Mouse (Mus musculus): Measurements from ENCODE around the gene Epas1.
A peak's percentile ranks its signal among the peaks of the same experiment; 100 is the strongest.

The Epas1 gene

GRCm38 (mm10) chr17:86753130-86753821 is at the start of gene Epas1:
Gene Epas1, plus strand, starts transcription at chr17:86753700.
- DNase-seq = peak; percentile 64 to 67

GRCm38 (mm10) chr17:86705236-86705635 is 48.3 kb upstream of the Epas1 start:
- no peak for DNase-seq

DNA sequence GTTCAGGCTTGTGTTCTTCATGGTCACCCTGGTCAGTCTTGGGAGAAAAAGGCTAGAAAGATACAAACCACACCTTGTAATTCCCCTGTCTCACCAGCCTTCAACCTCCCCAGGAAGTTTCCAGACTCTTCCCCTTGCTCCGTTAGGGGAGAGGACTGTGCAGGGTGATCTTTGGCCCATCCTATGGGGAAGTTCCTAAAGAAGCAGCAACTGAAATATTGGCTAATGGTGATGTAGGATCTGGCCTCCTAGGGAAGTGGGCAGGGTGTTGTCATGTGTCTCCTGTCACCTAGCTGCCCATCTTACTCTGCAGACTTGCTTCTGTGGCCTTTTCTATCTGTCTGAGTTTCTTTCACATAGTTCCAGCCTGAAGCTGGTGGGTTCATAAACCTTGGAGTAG is 47.0 kb upstream of the Epas1 start:
- DNase-seq = no peak

DNA sequence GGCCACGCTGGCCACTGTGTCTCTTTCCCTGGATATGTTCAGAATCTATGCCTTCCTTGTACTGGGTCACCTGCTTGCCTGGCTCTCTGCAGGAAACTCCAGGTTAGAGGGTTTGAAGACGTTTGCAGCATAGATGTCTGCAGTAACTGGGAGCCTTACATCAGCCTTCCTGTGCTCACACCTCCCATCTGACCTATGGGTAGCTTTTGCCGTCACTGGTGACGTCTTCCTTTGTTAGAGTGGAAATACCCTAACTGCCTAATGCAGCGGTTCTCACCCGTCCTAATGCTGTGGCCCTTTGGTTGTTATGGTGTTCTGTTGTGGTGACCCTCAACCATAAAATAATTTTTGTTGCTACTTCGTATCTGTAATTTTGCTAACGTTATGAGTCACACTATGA is 43.7 kb upstream of the Epas1 start:
- no peak for DNase-seq

DNA sequence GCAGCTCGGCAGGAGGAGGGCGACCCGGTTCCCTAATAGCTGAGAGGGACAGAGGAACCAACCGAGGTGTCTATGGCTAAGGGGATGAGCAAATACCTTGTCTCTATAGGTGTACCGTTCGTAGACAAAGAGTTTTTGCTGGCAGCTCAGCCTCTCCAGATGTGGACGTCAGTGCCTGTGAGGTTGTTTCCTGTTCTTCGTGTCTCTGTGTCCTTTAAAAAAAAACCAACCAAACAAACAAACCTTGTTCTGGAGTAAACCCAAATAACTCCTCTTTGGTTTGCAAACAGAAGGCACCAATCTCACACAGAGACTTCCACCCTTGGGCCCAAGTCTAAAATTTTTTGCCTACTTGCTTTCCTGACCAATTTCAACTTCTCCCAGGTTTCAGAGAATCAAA is 43.1 kb upstream of the Epas1 start:
- no peak for DNase-seq

DNA sequence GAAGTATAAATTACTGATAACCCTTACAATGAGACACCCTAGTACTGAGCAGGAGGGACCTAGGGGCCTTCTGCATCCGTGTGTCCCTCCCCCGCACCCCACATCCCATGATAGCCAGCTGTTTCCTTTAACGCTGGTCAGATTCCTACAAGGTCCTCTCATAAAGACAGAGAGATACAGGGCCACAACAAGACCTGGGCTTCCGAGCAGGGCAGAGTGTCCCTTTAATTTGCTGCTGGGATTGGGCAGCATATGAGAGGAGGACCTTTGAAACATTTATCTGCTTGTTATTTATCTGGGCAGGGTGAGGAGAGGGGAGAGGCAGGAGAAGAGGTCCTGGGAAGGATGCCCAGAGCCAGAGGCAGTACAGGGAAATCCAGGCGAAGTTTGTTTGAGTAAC is 41.6 kb upstream of the Epas1 start:
- no peak for DNase-seq

- DNase-seq = no peak
Measured at GRCm38 (mm10) chr17:86712601-86713000, 40.9 kb upstream of the Epas1 start.

DNA sequence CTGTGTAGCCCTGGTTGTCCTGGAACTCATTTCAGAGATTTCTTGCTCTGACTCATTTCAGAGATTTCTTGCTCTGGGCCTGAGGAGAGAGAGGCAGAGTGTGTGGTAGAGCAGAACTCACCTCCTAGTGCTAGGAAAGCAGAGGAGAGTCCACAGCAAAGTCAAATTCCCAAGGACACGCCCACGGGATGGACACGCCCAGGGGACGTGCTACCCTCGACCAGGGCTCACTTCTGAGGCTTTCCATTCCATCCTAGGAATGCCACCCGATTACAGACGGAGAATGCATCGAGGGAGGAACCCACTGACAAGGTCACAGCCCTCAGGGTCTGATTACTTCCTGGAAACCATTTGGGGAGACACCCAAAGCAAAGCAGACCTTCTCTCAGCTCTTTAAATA is 39.9 kb upstream of the Epas1 start:
- DNase-seq = no peak

DNA sequence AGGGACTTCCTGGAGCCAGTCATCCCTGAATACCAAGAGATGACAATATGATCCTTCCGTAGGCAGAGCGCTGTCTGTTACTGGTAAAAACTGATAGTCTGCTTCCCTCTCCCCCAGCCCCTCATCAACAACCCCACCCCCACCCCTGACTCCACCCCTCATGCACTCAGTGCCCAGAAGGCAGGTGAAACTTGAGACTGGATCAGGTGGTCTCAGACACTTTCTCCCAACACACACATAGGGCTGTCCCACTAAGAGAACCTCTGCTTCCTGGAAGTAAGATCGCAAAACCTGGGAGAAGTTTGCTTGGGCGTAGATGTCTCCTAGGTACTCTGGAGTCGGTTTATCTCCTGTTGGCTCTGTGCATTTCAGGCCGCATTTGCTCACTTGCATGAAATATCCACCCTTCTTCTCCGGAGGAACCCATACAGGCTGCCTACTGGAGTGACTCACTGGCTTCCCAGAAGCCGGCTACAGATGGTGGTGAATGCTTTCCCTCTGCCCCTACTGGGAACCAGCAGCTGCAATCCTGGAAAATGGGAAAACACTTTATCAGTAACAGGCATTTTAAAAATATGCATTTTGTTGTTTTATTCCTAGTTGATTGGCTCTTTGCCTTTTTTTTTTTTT is 28.6 kb upstream of the Epas1 start:
- DNase-seq = no peak

GRCm38 (mm10) chr17:86726480-86726879 is 27.0 kb upstream of the Epas1 start:
- no peak for DNase-seq

GRCm38 (mm10) chr17:86727031-86727430 is 26.5 kb upstream of the Epas1 start:
- DNase-seq = no peak

DNA sequence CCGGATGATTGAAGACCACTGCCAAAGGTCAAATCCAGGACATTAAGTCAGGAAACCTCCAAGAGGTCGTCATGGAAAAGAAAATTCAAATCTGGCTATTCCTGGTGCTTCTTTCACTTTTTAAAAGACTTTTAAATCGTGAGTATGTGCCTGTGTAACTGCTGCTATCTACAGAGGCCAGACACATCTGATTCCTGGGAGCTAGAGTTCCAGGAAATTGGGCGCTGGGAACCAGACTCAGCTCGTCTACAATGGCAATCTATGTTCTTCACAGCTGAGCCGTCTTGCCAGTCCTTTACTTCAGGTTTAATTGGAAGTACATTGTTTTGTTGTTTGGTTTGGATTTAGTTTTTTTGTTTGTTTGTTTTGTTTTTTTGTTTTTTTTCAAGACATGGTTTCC is 22.2 kb upstream of the Epas1 start:
- DNase-seq = no peak

- DNase-seq = peak; percentile 74
Measured at GRCm38 (mm10) chr17:86732024-86732423, 21.5 kb upstream of the Epas1 start.

GRCm38 (mm10) chr17:86732522-86732921 is 21.0 kb upstream of the Epas1 start:
- DNase-seq = no peak

DNA sequence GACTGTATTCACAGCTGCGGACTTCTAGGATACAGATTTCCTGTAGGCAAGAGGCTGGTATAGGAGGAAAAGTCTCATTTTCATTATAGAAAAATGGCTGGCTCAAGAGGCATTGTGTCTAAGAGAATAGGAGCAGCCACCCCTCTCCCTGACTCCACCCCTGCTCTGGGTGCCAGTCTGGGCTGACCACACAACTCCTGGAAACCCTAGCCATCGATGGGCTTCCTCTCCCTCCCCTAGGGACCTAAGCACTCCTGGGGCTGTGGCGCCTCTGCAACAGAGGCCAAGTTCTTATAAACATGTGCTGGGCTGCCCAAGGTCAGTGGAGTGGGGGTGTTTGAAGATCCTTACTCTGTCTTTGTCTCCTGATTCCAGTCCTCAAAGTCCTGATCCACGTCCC is 19.9 kb upstream of the Epas1 start:
- no peak for DNase-seq

DNA sequence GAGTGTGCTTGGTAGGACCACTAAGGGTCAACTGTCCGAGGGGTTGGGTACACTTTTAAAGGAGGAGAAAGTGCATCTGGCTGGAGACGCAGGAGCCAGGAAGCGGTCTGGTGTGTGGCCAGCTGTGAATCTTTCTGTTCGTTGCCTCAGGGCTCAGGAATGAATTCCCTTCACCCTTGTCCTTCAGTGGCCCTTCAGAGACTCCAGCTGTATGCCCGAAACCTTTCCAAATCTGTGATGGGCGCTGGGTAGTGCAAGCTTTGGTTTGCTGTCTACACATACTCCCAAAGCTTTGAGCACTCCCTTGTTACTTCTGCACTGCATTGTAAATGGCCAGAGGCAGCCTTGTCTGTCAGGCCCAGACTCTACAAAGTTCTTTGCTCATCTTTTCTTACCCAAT is 15.0 kb upstream of the Epas1 start:
- DNase-seq = no peak

DNA sequence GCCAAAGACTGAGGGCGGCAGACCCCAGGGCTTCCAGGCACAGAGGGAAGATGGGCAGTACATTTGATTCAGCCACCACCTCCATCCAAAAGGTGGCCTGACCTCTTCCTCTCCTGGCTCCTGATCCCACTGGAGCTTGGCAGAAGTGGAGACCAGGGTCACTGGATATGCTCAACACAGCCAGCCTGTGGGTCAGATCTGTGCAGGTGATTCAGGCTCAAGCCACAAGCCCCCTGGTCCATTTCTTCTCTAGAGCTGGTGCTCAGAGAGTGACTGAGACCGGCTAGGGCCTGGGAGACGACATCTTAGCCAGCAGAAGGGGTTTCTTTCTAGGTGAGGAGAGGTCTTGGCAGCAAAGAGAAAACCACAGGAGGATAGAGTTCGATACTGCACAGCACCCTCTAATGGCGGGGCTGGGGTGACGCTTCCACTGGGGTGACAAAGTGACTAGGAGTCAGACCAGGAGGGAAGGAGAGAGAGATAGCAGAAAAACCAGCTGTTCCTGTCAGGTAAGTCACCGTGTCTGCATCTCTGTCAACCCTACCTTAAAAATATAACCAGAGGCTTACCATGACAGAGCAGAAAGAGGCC is 10.1 kb upstream of the Epas1 start:
- no peak for DNase-seq

DNA sequence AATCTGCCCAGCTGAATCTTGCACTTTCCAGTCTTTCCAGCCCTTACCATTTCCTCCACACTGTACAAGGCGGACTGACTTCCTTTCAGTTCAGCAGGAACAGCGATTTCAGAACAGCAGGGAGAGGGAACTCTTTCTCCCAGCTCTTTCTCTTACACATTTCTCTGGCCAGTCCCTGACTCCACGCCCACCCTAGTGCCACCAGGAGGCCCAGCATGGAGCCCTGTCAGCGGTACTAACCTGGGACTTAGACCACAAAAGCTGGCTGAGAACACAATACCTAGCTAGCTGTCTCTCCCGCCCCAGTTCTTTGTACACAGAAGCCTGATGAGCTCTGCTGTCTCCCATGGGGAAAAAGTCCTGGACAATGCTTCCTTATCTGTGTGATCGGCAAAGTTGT is 8.6 kb upstream of the Epas1 start:
- no peak for DNase-seq

GRCm38 (mm10) chr17:86751373-86751871 is 2.1 kb upstream of the Epas1 start:
- DNase-seq = no peak

- peak; percentile 38 to 59 for DNase-seq
Measured at GRCm38 (mm10) chr17:86753931-86754805, 668 bp downstream of the Epas1 start.

DNA sequence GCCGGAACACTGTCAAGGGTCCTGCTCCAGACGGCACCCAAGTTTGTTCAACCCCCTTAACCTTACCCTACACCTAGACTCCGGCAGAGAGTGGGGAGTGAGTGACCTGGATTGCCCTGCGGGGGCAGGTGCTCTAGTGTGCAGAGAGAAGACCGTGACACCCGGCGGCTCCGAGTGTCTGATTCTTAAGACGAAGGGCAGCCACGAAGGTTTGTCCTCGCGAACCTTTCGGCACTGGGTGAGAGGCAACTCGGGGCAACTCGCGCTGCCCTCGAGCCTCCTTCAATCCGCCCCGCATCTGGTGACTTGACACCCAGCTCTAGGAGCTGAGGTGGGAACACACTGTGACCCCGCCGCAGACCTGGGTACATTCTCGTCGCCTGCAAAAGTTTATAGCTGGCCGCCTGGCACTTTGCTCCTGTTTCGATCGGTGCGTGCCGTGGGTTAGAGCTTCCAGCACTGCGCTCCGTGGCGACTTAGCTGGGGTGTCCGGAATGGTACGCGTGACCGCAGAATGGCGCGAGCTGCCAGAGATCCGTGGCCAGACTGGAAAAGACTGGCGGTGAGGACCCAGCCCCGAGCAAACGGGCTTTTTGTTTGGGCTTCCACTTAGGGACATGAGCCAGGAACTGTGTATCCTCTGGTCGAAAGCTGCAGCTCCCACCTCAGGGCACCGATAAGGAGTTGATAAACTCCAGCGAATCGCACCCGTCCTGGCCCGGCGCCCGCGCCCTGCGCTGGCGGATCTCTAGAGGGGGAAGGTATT is 1.5 kb downstream of the Epas1 start:
- peak in 1 of 2 experiments; percentile 26 for DNase-seq

- no peak for DNase-seq
Measured at GRCm38 (mm10) chr17:86755581-86756195, 2.2 kb downstream of the Epas1 start.
